Comparison of ENCODE assay signal across 34 mouse cellular contexts in the genomic region with DNA sequence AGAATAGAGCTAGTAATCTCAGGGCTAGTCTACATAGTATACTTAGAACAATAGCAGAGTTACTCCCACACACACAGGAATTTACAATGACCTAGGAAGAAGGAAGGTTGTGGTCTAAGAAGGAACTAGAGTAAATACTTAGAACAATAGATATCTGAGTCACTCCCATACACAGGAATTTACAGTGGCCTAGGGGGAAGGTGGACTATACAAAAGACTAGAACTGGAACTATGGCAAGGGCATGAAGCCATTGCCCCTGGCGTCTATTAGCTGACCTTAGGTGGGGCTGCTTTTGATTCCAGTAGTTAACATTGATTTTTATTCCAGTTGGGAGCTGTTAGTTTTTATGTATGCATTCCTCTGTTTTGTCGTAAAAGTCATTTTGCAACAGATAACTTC. TPM values are rescaled to one million over a fixed set of nuclear protein-coding genes. Genes with fewer than 3 reads are reported as not detected.
"Had no signal": no experiment of that assay in that cellular context is flagged by ENCODE, and none has a peak within 500 bp of the region (broad histone marks: within the 10 kb centered on the region; RNA-seq: fewer than 3 reads in every experiment).

No protein-coding gene starts in this region.

RNA-seq across cellular contexts. Expression of gene Aspa, which starts 10.8 kb away (rescaled TPM):
- polyA plus RNA-seq: heart, embryonic 10.5 days; heart, embryonic 12.5 days; inflammation-experienced regulatory T-cells, adult 6 months; limb, embryonic 10.5 days had no signal

RNA-seq across cellular contexts. Expression of gene Gm49340, which starts 11.0 kb away (rescaled TPM):
- total RNA-seq: gastrocnemius, adult 2 months; gastrocnemius, postnatal 10 days; gastrocnemius, postnatal 25 days; gastrocnemius, postnatal 4 days; granulocyte monocyte progenitor cell, adult 5-6 weeks; heart, postnatal 10 days; heart, postnatal 25 days; heart, postnatal 4 days; layer of hippocampus, adult 2 months; layer of hippocampus, postnatal 10 days; layer of hippocampus, postnatal 25 days; left cerebral cortex, adult 2 months; left cerebral cortex, postnatal 14 days; left cerebral cortex, postnatal 36 days had no signal
- polyA plus RNA-seq: heart, embryonic 10.5 days; heart, embryonic 12.5 days; heart, embryonic 14.5 days; heart, embryonic 16.5 days; hindbrain, embryonic 10.5 days; hindbrain, embryonic 12.5 days; hindbrain, embryonic 14.5 days; hindbrain, embryonic 16.5 days; inflammation-experienced regulatory T-cells, adult 6 months; intestine, embryonic 15.5 days; intestine, postnatal 0 days; kidney, embryonic 14.5 days; kidney, embryonic 16.5 days; limb, embryonic 10.5 days; limb, embryonic 12.5 days; limb, embryonic 14.5 days; liver, embryonic 11.5 days; liver, embryonic 13.5 days had no signal

RNA-seq across cellular contexts. Expression of gene Spata22, which starts 11.0 kb away (rescaled TPM):
- total RNA-seq: gastrocnemius, adult 2 months; gastrocnemius, postnatal 10 days; gastrocnemius, postnatal 25 days; gastrocnemius, postnatal 4 days; granulocyte monocyte progenitor cell, adult 5-6 weeks; heart, postnatal 10 days; heart, postnatal 25 days; heart, postnatal 4 days; layer of hippocampus, adult 2 months; layer of hippocampus, postnatal 10 days; layer of hippocampus, postnatal 25 days; left cerebral cortex, adult 2 months; left cerebral cortex, postnatal 14 days; left cerebral cortex, postnatal 36 days had no signal
- polyA plus RNA-seq: heart, embryonic 10.5 days; heart, embryonic 12.5 days; heart, embryonic 14.5 days; heart, embryonic 16.5 days; hindbrain, embryonic 10.5 days; hindbrain, embryonic 12.5 days; hindbrain, embryonic 14.5 days; inflammation-experienced regulatory T-cells, adult 6 months; limb, embryonic 10.5 days; limb, embryonic 12.5 days; limb, embryonic 14.5 days; liver, embryonic 11.5 days had no signal

RNA-seq across cellular contexts. Expression of gene Olfr20, which starts 32.0 kb away (rescaled TPM):
- total RNA-seq: gastrocnemius, adult 2 months; gastrocnemius, postnatal 10 days; gastrocnemius, postnatal 25 days; gastrocnemius, postnatal 4 days; granulocyte monocyte progenitor cell, adult 5-6 weeks; heart, postnatal 10 days; heart, postnatal 25 days; heart, postnatal 4 days; layer of hippocampus, adult 2 months; layer of hippocampus, postnatal 10 days; layer of hippocampus, postnatal 25 days; left cerebral cortex, adult 2 months; left cerebral cortex, postnatal 14 days; left cerebral cortex, postnatal 36 days had no signal
- polyA plus RNA-seq: heart, embryonic 10.5 days; heart, embryonic 12.5 days; heart, embryonic 14.5 days; heart, embryonic 16.5 days; hindbrain, embryonic 10.5 days; hindbrain, embryonic 12.5 days; hindbrain, embryonic 14.5 days; hindbrain, embryonic 16.5 days; inflammation-experienced regulatory T-cells, adult 6 months; intestine, embryonic 15.5 days; intestine, postnatal 0 days; kidney, embryonic 14.5 days; kidney, embryonic 16.5 days; limb, embryonic 10.5 days; limb, embryonic 12.5 days; limb, embryonic 14.5 days; liver, embryonic 13.5 days; liver, embryonic 15.5 days; liver, postnatal 0 days had no signal

RNA-seq across cellular contexts. Expression of gene Trpv3, which starts 51.4 kb away (rescaled TPM):
- total RNA-seq: gastrocnemius, adult 2 months; granulocyte monocyte progenitor cell, adult 5-6 weeks had no signal
- polyA plus RNA-seq: inflammation-experienced regulatory T-cells, adult 6 months had no signal
